Mouse (Mus musculus): ENCODE measurements around the gene Cdv3. TPM values are rescaled to one million over a fixed set of nuclear protein-coding genes. Genes with fewer than 3 reads are reported as not detected.

The Cdv3 gene
- 71.7 and 76.4 TPM in 2 replicates for polyA plus RNA-seq (2016; fragmentation: Nextera tagmentation; extraction: Ambion mirVana)

DNA sequence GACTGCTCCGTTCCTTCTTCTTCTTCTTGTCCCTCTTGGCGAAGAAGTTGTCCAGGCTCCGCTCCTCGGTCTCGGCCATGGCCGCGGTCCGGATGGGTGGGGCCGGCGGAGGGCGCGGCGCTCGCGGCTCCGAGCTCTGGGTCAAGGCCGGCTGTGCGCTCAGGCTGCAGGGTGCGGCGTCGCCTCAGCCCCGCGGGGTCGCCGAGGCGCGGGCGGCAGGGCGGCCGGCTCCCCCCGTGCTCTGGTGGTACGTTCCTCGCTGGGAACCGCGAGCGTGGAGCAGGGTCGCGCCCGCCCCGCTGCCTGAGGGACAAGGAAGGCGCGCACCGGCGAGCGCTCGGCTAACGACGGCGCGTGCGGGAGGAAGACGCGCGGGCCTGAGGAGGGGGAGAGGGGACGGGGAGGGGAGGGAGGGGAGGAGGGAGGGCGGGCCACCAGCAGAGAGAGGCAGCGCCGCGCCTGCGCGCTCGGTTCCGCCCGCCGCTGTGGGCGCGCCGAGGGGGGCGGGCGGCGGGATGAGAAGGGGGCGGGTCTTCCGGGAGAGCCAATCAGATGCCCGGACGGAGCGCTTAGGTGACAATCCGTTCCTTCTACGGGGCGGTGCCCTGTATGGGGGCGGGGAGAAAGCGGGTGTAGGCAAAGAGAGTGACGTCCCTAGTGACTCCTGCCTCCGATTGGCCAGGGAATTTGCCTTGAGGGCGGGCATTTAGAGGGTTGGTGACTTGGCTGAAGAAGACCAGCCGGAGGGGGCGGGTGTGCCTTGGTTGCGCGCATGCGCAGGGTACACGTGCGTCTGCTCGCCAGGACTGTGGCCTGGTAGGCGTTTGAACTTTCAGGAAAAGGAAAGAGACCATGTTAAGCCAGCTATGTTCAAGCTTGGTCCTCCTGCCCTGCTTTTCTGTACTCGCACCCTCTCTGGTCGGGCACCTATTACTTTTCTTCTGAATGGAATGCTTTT lies at the start of gene Cdv3:
Gene Cdv3 (minus strand): TSS at position 551 of the 958 bp plus-strand sequence.
- Histone ChIP-seq H3K4me1 (peaks cover 44% of the 10 kb centered on the region), H3K4me2 (peak within 1 kb of the TSS; percentile 95), H3K27ac (peak within 1 kb of the TSS; percentile 97), H3K9me3 (replicated peaks) (no peaks in the 10 kb centered on the region), H3K27me3 (replicated peaks) (no peaks in the 10 kb centered on the region), H3K36me3 (peaks cover 31% of the 10 kb centered on the region), H3K4me3 (peak within 1 kb of the TSS; percentile 90), H3K9ac (peak within 1 kb of the TSS; percentile 98)
- 2% methylated on average over 90 of the region's 95 CpGs for WGBS (ENCODE audit: insufficient replicate concordance)
- ATAC-seq: peak; percentile 96

DNA sequence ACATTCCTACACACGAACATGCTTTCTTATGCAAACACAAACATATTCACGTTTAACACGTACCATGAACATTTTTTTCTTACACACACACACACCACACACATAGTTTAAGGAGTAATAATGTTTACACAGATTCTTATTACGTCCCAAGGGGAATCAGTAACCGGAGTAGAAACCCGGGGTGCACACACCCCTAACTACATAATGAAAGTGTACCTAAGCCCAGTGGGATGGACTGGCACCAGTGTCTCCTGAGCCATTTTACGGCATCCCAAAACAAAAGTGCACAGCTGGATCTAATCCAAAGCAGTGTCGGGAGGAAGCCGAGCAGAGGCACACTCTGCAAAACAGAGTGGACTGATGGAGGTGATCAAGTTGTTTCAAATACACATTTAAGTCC lies 47.8 kb upstream of the Cdv3 start:
- Histone ChIP-seq H3K27ac (no peak overlapping the region), H3K9me3 (replicated peaks) (no peaks in the 10 kb centered on the region), H3K9ac (no peak overlapping the region), H3K4me2 (no peak overlapping the region), H3K27me3 (replicated peaks) (no peaks in the 10 kb centered on the region), H3K36me3 (no peaks in the 10 kb centered on the region), H3K4me1 (no peaks in the 10 kb centered on the region), H3K4me3 (no peak overlapping the region)
- no peak for ATAC-seq
- WGBS (ENCODE audit: insufficient replicate concordance): 67% methylated on average over 9 of the region's 9 CpGs

DNA sequence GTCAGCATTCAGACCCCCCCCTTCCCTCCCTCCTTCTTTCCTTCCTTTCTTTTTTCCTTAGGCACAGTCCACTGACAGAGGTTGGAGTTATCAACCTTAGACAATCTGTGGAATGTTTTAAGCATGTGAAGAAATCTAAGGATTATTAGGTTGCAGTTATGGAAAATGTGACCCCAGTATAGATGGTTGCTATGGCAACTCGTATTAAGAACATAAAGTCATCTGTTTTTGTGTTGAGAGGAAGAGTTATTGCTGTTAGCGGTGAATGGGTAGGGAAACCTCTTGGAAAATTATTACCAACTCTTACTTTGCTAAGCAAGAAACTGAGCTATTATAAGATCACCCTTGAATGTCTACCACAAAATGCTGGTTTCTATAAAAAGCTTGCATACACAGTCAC lies 43.5 kb upstream of the Cdv3 start:
- Histone ChIP-seq H3K4me3 (no peak overlapping the region), H3K9ac (no peak overlapping the region), H3K27ac (no peak overlapping the region), H3K4me2 (no peak overlapping the region), H3K4me1 (no peaks in the 10 kb centered on the region), H3K36me3 (no peaks in the 10 kb centered on the region), H3K27me3 (replicated peaks) (no peaks in the 10 kb centered on the region), H3K9me3 (replicated peaks) (no peaks in the 10 kb centered on the region)
- WGBS (ENCODE audit: insufficient replicate concordance): 62% methylated on average over 2 of the region's 2 CpGs
- ATAC-seq: no peak

DNA sequence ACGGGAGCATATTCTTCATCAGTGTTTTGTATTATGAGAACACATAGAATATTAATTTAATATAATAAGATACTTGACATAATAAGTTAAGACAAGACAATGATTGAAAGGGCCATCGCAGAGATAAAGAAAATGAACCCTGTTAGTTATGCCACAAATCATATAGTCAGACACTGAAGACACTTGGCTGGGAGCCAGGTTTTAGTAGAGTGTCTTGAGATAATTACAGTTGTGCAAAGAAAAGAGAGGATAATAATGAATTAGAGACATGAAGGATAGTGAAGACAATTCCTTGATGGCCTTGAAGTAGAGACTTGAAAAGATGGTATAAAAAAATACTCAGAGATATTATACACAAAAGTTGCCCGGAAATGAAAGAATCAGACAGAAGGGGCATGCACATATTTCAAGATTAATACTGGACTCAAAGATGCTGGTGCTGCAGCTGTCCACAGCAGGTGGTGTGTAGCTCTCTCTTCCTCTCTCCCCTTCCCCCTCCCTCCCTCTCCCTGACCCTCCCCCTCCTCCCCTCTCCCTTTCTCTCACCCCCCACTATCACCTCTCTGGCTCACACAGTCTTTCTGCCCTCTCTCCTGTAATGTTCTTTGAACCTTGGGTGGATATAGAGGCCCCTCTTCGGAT lies 42.6 kb upstream of the Cdv3 start:
- Histone ChIP-seq H3K4me1 (no peaks in the 10 kb centered on the region), H3K27ac (no peak overlapping the region), H3K36me3 (no peaks in the 10 kb centered on the region), H3K4me3 (no peak overlapping the region), H3K4me2 (no peak overlapping the region), H3K9me3 (replicated peaks) (no peaks in the 10 kb centered on the region), H3K27me3 (replicated peaks) (no peaks in the 10 kb centered on the region), H3K9ac (no peak overlapping the region)
- no peak for ATAC-seq
- 51% methylated on average over 4 of the region's 4 CpGs for WGBS (ENCODE audit: insufficient replicate concordance)

DNA sequence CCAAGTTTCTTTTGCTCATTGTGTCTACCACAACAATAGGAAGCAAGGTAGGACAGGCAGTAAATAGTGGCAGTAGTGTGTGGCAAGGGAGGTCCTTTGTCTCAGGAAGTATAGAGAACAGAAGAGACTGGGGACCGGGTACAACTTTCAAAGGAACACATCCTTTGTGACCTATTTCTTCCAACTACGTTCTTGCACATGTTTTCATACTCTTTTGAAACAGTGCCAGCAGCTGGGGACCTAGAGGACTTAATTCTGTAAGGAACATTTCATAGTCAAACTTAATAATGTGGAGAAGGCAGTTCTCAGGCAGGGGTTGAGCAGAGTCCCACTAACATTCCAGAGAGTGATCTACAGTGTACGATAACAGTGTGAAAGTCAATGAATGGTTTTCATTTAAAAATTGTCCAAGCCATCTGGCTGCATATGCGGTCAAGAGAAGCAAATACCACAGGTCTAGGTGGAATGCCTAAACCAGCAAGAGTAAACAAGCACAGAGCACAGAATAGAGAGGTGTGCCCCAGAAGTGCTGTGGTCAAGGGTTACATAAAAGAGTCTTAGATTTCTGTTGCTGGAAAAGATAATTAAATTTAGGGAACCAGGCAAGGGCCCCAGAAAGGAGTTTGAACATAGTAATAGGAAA lies 37.8 kb upstream of the Cdv3 start:
- no peak overlapping the region for H3K9ac ChIP-seq
- no peaks in the 10 kb centered on the region for H3K27me3 ChIP-seq (replicated peaks)
- no peak overlapping the region for H3K4me3 ChIP-seq
- H3K9me3 ChIP-seq (replicated peaks): 0 out of 2 replicates have a peak, but pooled peaks cover 6% of the 10 kb centered on the region
- 56% methylated on average over 4 of the region's 4 CpGs for WGBS (ENCODE audit: insufficient replicate concordance)
- H3K4me2 ChIP-seq: no peak overlapping the region
- no peak for ATAC-seq
- no peaks in the 10 kb centered on the region for H3K36me3 ChIP-seq
- H3K27ac ChIP-seq: no peak overlapping the region
- H3K4me1 ChIP-seq: no peaks in the 10 kb centered on the region

DNA sequence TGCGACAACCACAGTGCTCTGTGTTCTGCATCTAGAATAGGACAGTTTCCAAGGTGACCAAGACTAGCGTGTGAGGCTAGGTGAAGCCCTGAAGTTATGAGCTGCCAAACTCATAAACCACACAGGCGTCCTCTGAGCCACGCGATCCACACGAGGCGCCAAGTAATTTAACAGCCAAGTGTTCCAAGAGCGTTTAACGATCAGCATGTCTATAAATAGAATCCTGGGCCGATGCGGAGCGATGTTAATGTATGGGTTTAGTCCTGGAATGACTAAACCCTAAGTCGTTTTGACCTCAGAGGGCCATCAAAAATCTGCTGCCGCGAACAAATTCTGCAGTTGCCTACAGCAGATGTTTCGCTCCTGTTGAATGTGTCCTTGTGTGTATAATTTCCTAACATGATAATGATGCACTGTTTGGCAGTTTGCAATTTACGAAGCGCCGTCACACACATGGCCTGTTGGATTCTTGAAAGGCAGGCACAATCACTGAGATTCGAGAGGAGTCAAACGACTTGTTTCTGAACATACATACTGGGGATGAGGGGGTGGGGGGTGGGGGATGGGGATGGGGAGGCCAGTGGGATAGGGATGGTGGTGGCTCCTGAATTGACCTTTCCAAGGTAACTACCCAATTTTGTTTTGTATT lies 33.0 kb upstream of the Cdv3 start:
- H3K27me3 ChIP-seq (replicated peaks): no peaks in the 10 kb centered on the region
- H3K9ac ChIP-seq: no peak overlapping the region
- no peak overlapping the region for H3K27ac ChIP-seq
- H3K9me3 ChIP-seq (replicated peaks): 0 out of 2 replicates have a peak, but pooled peaks cover 6% of the 10 kb centered on the region
- H3K4me3 ChIP-seq: no peak overlapping the region
- 79% methylated on average over 21 of the region's 21 CpGs for WGBS (ENCODE audit: insufficient replicate concordance)
- ATAC-seq: no peak
- H3K36me3 ChIP-seq: no peaks in the 10 kb centered on the region
- no peak overlapping the region for H3K4me2 ChIP-seq
- H3K4me1 ChIP-seq: no peaks in the 10 kb centered on the region

DNA sequence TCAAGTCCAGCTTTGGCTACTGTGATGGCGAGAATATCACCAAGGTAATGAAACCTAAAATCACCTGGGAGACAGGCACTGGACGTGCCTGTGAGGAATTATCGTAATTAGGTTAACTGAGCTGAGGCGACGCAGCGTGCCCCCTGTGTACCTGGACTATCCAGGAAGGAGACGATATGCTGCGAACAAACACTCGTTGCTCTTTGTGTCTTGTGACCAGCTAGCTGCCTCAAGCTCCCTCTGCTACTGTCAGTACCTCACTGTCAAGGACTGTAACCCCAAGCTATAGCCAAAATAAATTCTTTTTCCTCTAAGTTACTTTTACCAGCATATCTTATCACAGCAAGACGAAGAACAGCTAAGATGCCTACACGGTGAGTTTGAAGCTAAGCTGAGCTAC lies 27.6 kb upstream of the Cdv3 start:
- Histone ChIP-seq H3K27ac (no peak overlapping the region), H3K36me3 (no peaks in the 10 kb centered on the region), H3K9me3 (replicated peaks) (no peaks in the 10 kb centered on the region), H3K4me3 (no peak overlapping the region), H3K4me1 (no peaks in the 10 kb centered on the region), H3K4me2 (no peak overlapping the region), H3K27me3 (replicated peaks) (no peaks in the 10 kb centered on the region), H3K9ac (no peak overlapping the region)
- WGBS (ENCODE audit: insufficient replicate concordance): 85% methylated on average over 11 of the region's 11 CpGs
- no peak for ATAC-seq

DNA sequence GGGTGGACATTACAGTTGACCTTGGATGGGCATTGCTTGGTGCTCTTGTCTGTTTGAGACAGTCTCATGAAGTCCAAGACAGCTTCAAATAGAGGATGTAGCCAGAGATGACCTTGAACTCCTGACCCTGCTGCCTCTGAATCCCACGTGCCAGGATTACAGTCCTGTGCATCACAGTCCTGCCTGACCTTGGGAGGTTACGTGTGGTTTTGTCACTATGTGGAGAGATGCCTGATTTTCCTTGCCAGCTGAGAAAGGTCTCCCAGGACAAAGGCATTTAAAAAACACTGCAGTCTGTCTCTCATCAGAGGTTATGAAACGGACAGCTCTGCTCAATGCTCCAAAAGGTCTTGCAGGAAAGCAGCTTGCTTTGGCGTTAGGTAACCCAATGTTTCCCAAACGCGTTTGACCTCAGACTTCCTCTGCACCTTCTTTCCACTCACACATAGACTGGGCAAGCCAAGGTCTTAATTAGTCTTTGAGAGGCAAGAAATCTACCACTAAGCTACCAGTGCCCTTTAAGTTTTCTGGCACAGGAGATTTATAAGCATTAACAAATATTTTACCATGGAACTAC lies 26.2 kb upstream of the Cdv3 start:
- Histone ChIP-seq H3K4me2 (no peak overlapping the region), H3K27me3 (replicated peaks) (no peaks in the 10 kb centered on the region), H3K36me3 (no peaks in the 10 kb centered on the region), H3K9me3 (replicated peaks) (no peaks in the 10 kb centered on the region), H3K9ac (no peak overlapping the region), H3K27ac (no peak overlapping the region), H3K4me3 (no peak overlapping the region), H3K4me1 (no peaks in the 10 kb centered on the region)
- ATAC-seq: no peak
- 63% methylated on average over 6 of the region's 6 CpGs for WGBS (ENCODE audit: insufficient replicate concordance)

DNA sequence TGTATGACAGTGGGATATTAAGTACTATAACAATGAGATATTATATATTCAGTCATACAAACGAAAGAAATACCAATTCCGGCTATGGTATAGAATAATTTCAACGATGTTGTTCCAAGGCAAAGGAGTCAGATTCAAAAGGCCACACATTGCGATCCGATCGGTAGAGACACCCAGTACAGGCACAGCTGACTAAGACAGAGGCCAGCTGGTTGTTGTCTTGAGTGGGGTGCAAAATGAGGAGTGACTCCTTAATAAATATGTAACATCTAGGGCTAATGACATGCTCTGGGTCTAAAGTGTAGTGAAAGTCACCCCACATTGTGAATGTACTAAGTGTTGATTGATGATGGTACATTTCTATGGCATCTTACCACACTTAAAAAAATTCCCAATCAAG lies 23.6 kb upstream of the Cdv3 start:
- no peaks in the 10 kb centered on the region for H3K9me3 ChIP-seq (replicated peaks)
- no peak overlapping the region for H3K4me3 ChIP-seq
- H3K4me2 ChIP-seq: no peak overlapping the region
- no peak overlapping the region for H3K27ac ChIP-seq
- H3K4me1 ChIP-seq: no peaks in the 10 kb centered on the region
- no peaks in the 10 kb centered on the region for H3K36me3 ChIP-seq
- no peak for ATAC-seq
- no peak overlapping the region for H3K9ac ChIP-seq
- WGBS (ENCODE audit: insufficient replicate concordance): 83% methylated on average over 6 of the region's 6 CpGs
- H3K27me3 ChIP-seq (replicated peaks): no peaks in the 10 kb centered on the region

DNA sequence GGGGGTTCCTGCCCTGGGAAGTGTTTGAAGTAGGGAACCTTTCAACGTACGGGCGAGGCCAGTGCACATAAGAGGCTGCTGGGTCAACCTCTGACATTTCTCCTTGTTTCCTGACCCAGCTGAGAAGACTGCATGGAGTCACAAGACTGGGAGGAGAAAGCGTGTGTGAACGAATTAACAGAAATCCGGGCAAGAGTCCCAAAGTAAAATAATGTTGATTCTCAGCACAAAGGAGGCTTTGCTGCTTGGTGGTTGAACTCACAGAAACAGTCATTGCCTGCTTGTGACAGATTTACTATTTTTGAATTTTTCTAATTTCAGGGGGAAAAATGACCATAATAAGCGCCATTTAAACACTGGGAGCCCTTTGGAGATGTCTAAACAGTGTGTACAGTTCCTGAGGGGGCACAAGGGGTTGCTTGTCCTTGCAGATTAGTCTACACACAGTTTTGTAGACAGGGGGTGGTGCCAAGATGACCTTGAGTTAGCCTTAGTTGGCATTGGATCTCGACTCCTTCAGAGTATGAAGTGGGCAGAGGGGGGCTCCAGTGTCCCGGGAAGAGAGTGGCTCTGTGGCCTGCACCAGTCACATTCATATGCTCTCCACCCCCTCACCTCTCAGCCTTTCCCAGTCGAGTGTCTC lies 21.5 kb upstream of the Cdv3 start:
- Histone ChIP-seq H3K27me3 (replicated peaks) (no peaks in the 10 kb centered on the region), H3K36me3 (no peaks in the 10 kb centered on the region), H3K9ac (no peak overlapping the region), H3K4me2 (no peak overlapping the region), H3K9me3 (replicated peaks) (no peaks in the 10 kb centered on the region), H3K4me3 (no peak overlapping the region), H3K4me1 (no peaks in the 10 kb centered on the region), H3K27ac (no peak overlapping the region)
- ATAC-seq: no peak
- 65% methylated on average over 10 of the region's 10 CpGs for WGBS (ENCODE audit: insufficient replicate concordance)

DNA sequence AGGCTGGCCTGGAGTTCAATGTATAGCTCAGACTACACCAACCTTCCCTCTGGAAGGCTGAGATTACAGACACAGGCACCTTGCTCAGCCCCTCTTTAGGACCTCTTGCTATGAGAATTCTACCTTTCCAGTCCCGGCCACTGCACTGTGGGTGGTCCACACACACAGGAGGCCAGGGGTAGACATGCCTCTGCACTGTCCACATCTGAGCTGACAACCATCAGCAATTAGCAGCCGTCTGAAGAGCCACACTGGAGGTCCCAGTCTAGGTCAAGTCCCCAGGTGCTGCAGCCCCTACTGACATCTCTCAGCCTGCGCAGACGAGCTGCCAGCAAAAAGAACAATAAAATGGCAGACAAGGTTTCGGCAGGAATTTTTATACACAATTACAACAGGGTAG lies 20.9 kb upstream of the Cdv3 start:
- Histone ChIP-seq H3K4me2 (no peak overlapping the region), H3K4me3 (no peak overlapping the region), H3K27ac (no peak overlapping the region), H3K9ac (no peak overlapping the region), H3K27me3 (replicated peaks) (no peaks in the 10 kb centered on the region), H3K4me1 (no peaks in the 10 kb centered on the region), H3K36me3 (no peaks in the 10 kb centered on the region), H3K9me3 (replicated peaks) (no peaks in the 10 kb centered on the region)
- WGBS (ENCODE audit: insufficient replicate concordance): 62% methylated on average over 5 of the region's 5 CpGs
- ATAC-seq: no peak
